Mouse (Mus musculus) olfactory bulb, adult 2 months (tissue): ENCODE data around the gene Wfikkn1.

Experiments used
- CTCF ChIP-seq: fragments of 200-500 bp; IDR thresholded peaks from 2 replicates; pipeline ENCODE4 v1.5.1; 2012; ENCODE audit warnings: low read depth, mild to moderate bottlenecking, low read length, moderate library complexity; ENCODE audit not compliant: insufficient read depth
- POLR2A ChIP-seq: fragments of 200-500 bp; IDR thresholded peaks from 2 replicates; pipeline ENCODE4 v1.6.1; 2012; ENCODE audit warnings: mild to moderate bottlenecking, low read depth, low read length, moderate library complexity; ENCODE audit not compliant: insufficient read depth

DNA sequence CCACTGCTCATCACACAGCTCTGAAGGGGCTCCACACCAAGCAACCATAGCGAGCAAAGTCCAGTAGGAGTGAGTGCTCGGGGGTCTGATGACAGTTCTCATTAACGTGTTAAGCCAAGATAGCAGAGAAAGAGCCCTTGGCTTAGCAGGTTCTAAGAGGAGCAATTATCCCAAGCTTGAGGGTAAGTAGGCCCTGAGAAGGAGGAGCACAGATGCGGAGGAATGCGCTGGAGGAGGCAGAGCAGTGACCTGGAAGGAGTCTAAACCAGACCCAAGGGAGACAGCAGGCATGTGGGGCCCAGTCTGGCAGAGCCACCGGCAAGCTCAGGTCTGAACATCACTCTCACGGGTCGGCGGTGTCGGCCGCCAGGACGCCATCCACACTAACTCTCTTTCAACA lies 15.2 kb upstream of the Wfikkn1 start:
- TF ChIP-seq POLR2A = no peak
- TF ChIP-seq CTCF = no peak
